Mouse (Mus musculus) cerebellum, postnatal 4 days (tissue): ENCODE measurements at regions not wholly inside any gene's neighbourhood (a gene's known extent, or its start where the extent isn't known, plus 50 kb on each side); places are given as distances from the start of the nearest gene placed in this dataset.
A peak's percentile ranks its signal among the peaks of the same experiment; 100 is the strongest.

Source experiments
- DNase-seq, 2 experiments: peaks; one replicate each; pipeline ENCODE4 v3.0.0; 2022; ENCODE audit warnings: low spot score in 2 of 2, mixed read lengths in 1 of 2

DNA sequence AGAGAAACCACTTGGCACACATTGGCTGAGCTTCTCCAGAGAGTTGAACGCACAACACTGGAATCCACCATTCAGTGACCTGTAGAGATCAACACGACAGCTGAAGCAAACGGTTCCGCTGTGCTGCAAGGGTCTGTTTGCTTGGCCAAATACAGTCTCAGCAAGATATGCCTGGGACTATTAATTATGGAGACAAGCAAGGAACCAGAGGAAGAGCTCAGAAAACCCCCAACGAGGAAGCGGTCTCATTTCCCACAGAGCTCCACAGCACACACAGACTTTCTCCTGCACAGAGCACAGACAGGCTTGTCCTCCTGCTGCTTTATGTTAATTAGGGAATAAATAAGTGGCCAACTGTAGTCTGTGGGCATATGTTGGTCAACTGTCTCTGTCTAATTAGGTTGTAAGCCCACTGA is 223.4 kb upstream of the Tacr3 start:
- peak in 1 of 2 experiments; percentile 43 for DNase-seq

DNA sequence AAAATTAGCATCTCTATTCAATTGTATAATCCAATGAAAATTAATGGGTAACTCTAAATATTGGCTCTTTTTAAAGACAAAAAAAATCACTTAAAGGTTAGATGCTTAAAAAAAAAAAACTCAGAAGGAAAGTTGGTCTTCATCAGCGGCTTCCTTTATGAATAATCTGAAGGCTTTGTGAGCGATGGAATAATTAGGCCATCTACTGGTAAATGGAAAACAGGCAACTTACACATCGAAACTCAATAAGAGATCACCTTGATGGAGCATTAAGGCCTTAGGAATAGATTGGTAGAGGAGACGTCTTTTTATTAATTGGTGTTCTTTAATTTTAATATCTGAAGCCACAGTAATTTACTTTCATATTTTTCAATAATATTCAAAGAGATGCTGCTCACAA is 218.6 kb upstream of the Tacr3 start:
- DNase-seq = no peak

DNA sequence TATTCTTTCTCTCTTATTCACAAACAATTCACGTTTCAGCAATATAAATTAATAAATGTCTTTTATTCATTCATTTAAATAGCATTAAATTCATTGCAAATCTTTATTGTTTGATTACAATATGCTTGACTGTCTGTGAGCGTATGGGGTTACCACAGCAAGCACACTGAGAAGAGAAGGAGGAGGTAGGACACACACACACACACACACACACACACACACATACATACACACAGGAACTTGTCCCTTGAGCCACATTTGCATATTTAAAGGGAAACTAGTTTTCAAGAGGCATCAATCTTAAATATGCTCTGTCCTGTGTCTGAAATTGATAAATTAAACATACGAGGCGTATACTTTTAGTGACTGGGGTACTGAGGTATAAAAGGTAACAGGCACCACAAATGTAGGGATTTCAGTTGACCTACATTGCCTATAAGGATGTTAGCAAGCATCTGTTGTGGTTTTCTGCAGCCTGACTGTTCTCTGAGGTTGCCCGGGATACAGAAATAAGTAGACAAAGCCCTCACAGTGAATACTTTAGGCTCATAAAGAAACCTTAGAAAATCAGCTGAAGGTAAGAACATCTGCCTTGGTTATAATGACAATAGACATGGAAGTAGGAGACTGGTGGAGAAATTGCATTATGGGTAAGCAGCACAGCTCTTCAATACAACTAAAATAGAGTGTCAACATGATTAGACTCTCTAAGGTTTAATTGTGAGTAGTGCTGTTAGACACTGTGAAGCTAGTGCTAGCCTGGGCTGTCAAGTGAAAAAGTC is 217.1 kb upstream of the Tacr3 start:
- DNase-seq = no peak

DNA sequence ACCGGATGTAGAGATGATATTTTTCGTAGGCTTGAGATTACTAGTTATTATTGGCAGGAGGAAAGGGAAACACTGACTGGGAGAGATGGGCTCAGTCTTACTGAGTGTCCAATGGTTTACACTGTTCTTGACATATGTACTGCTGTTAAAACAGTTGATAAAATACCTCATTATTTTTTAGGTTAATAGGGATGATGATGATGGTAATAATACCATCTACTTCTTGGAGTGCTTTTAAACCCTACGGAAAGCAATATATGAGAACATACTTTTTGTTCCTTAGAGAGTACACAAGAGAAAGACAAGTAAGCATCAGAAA is 216.6 kb upstream of the Tacr3 start:
- DNase-seq = no peak

DNA sequence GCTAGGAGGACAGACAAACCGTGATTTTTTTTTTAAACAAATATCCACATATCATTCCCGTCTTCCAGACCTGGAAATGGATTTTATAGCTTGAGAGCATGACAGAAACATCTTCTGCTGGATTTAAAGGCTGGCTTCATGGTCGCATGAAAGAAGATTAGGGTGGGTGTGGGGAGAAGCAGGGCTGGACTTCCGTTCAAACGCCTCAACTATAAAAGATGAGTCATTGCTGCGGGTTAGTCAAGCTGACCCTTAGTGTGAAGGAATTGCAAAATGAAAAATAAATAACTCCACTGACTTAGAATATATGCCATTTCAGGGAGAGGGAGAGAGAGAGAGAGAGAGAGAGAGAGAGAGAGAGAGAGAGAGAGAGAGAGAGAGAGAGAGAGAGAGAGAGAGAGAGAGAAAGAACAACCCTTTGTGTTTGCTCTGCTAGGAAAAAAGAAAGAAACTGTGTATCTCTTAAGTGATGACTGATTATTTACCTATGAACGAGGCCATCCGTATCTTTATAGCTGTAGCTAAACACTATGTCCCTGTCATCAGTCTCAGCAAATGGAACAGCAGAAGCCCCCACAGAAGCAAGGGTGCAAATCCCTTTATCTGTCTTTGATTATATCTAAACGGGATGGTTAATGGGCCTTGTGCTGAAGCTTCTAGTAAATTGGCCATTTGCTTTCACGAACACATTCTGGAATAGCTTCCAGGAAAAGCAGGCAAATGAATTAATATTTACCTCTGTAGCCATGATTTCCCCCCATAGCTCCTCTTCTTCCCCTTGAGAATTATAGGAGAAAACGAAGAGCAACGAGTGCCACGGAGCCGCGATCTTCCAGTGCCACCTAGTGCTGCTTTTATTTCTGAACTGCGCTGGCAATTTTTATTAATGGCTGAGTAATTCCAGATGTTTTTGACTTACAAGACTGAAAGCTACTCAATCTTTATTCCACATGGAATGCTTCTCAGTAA is 199.4 kb upstream of the Tacr3 start:
- DNase-seq = peak in 1 of 2 experiments; percentile 9

DNA sequence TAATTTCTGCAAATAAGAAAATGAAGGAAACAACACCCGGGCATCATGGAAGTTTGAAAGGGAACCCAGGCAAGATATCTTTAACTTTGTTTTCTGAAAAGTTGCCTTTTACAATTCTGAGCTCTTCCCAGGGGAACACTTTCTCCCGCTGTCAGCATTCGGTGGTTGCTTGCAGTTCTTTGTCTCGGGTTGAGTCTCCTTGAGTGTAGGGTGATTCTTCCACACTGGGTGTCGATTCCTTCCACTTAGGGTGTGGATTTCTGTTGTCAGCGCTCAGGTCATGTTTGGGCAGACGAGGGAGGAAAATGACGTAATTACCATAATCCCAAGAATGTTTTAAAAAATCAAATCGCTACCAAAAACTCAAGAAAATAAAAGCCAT is 198.7 kb upstream of the Tacr3 start:
- no peak for DNase-seq

DNA sequence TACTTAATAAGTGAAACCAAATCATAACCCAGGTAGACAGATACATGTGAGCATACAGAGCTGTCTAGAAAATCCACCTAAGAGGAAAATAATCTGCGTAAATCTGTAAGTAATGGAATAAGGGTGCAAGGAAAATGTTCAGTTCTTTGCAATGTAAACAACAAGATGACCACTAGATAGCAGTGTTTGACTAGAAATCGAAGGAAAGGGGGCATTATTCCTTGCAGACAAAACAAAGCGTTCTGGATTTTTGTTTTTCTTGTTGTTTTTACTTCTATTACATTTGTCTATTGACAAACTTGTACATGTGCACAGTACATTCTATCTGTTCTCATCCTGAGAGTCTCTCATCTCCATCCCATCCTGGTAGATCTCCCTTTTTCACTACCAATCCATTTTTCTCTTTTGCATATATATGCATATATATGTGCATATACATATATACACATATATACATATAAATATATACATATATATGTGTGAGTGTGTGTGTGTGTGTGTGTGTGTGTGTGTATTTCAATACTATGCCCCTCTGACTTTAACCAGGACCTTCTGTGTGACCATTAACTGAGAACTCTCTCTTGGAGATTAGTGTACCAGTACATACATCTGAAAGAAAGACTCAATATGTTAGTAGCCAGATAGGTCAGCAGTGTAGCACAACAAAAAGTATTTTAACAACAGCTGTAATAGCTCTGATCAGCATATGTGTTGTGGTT is 179.9 kb upstream of the Tacr3 start:
- DNase-seq = no peak

DNA sequence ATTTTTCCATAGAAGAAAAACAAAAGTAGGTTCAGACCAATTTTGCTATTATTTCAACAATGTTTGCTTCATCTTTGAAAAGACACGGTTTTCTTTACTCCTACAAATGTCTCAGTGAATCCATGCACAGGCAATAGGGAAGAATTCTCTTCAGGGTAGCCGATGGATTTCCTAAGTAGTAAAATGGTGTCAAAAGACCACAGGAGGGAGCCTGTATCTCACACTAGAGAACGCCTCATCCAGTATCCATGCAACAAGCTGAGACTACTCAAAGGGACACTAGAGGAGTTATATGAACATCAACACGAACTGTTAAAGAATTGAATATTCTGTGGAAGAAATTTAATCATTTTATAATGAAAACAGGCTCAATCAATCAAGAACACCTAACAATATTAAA is 174.8 kb upstream of the Tacr3 start:
- no peak for DNase-seq

DNA sequence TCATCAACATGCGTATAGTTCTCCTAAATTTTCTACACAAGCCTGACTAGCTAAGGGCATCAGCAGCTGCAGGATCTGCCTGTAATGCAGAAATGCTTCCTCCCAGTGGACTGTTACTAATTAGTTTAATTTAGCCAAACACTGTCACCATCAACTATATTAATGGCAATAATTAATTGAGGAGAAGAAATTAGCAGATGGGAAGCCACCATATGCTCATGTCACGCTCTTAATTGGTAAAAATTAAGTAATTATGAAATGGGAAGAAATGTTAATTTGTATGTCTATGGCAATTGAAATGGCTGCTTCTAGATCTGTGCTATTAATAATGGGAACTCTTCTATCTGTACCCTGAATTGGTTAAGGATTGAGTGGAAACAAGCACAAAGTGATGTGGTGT is 133.9 kb upstream of the Tacr3 start:
- no peak for DNase-seq

DNA sequence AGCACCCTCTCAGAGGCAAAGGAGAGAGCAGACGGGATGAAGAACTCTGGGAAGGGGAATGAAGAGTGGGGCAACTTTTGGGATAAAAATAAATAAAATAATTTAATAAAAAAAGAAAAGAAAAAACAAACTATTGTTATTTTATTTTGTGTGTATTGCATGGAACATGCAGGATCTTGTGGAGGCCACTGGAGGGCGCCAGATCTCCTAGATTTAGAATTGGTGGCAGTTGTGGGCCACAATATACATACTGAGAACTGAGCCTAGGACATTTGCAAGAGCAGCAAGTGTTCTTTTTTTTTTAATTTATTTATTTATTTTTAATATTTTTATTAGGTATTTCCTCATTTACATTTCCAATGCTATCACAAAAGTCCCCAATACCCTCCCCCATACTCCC is 110.2 kb upstream of the Tacr3 start:
- no peak for DNase-seq

DNA sequence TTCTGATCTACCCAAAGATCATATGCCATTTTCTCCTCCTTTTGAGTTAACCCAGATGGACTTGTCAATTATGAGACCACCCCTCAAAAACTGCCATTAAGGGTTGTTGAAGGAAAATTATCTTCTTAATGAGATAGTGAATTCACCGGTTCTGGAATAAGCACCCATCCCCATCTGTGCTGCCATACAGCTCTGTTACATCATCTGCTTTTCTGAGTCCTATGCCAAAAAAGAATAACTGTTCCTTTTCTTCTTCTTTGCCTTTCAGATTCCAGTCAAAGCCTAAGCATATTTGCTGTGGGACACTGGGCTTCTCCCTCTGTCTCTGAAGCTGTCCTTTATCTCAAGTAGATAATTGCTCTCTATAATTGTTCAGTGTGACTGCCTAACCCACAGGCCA is 93.1 kb upstream of the Tacr3 start:
- no peak for DNase-seq

DNA sequence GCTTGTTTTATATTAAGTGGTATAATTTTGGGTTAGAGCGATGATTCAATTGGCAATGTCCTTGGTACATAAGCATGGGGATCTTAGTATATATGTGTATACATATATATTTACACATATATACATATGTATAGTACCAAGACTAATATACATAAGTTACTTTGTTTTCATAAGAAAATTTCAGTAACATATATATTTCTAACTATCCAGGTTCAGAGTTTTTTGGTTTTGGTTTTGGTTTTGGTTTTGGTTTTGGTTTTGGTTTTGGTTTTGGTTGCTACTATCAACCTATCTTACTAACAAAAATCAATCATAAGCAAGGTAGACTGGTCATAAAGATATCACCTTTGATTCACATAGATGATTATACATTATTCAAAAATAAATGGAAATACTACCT is 67.7 kb upstream of the Tacr3 start:
- no peak for DNase-seq

DNA sequence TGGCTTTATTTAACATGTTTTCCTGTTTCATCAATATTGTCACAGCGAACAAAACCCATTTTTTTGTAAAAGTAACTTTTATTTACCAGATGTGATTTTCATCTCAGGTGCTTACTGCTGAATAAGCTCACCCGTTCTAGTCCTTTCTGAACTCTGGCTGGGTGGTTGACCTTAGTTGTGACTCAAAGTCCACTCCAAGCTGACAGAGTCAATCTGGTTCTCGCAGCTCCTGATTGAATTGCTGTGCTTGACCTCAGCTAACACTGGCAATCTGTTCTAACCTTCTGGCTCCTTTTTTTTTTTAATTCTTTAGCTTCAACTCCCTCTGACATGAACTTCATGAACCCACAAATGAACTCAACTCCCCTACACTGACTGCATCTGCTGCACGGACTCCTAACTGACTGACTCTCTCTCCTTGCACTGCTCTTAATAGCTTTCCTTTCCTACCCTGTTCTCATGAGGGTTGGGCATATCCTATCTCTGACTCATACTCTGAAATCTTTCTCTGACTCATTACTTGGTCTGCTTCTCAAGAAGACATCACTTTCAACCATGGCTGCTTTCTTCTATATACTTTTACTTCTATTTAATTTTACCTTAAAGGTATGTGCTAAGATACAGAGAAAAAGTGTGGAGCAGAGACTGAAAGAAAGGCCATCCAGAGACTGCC is 65.4 kb upstream of the Tacr3 start:
- no peak for DNase-seq
